Mouse (Mus musculus): ENCODE results near the gene Wwc2.

DNA sequence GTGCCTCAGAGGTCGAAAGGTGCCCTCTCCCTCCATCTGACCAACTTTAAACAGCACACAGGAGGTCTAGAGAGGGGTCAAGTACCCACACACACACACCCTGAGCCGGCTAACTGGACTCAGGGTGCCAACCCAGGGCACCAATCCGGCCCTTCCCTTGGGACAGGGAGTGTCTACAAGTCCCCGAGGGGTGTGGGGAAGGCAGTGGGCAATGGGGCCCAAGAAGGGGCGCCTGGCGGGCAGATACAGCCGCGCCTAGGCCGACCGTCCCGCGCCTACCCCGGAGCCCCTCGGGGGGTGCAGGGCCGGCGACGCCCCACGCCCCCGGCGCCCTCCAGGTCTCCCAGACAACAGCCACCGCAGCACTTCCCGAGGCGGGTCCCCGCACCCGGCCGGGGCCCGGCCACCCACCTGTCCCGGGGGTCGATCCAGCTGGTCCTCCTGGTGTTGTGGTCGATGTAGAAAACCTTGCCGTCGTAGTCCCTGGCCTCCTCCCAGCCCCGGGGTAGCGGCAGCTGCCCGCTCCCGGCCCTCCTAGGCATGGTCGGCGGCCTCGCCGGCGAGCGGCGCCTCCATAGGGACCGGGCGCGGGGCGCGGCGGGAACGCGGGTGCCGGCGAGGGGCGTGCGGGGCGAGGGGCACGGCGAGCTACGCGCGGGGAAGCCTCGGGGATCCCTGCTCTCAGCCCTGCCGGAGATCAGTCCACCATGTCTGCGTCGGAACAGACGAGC lies 904 bp downstream of the Wwc2 start:
- TF ChIP-seq CTCF (IDR thresholded peaks at IDR 0.05; ENCODE audit: low read depth) (no peak), EP300 (IDR thresholded peaks at IDR 0.05; ENCODE audit: low read depth) (no peak)
